Mouse (Mus musculus) forebrain, embryonic 15.5 days (tissue): ENCODE data around the gene Trim9. TPM values are rescaled to one million over a fixed set of nuclear protein-coding genes. Genes with fewer than 3 reads are reported as not detected.

Experiments
- ATAC-seq: fragments of 200-750 bp; cut with Nextera tagmentation; replicated peaks from 2 replicates; pipeline ENCODE4 v1.8.0; 2017; ENCODE audit warnings: mild to moderate bottlenecking, moderate TSS enrichment, moderate library complexity
- H3K27ac ChIP-seq: fragments of 300-500 bp; sonication (generic); replicated peaks from 2 replicates; pipeline ENCODE4 v1.5.1; 2015; ENCODE audit warnings: mild to moderate bottlenecking, inconsistent platforms
- H3K27me3 ChIP-seq: fragments of 300-500 bp; sonication (generic); 2 replicates; pipeline ENCODE4 v1.6.1; 2015; ENCODE audit warnings: inconsistent platforms
- H3K36me3 ChIP-seq: fragments of 300-500 bp; sonication (generic); 2 replicates; pipeline ENCODE4 v1.6.1; 2015; ENCODE audit warnings: mild to moderate bottlenecking, inconsistent platforms
- H3K4me1 ChIP-seq: fragments of 300-500 bp; sonication (generic); 2 replicates; pipeline ENCODE4 v1.6.1; 2015; ENCODE audit warnings: inconsistent platforms
- H3K4me2 ChIP-seq: fragments of 300-500 bp; sonication (generic); replicated peaks from 2 replicates; pipeline ENCODE4 v1.6.1; 2015; ENCODE audit warnings: mild to moderate bottlenecking, inconsistent platforms
- H3K4me3 ChIP-seq: fragments of 300-500 bp; sonication (generic); 2 replicates; pipeline ENCODE4 v1.5.1; 2015; ENCODE audit warnings: mild to moderate bottlenecking, inconsistent platforms
- H3K9ac ChIP-seq: fragments of 300-500 bp; sonication (generic); replicated peaks from 2 replicates; pipeline ENCODE4 v1.6.1; 2015; ENCODE audit warnings: mild to moderate bottlenecking, inconsistent platforms
- H3K9me3 ChIP-seq: fragments of 300-500 bp; sonication (generic); 2 replicates; pipeline ENCODE4 v1.6.1; 2016; ENCODE audit warnings: inconsistent platforms
- WGBS: fragments of 180-500 bp; shearing (Covaris S2); methylation state at CpG from one replicate; pipeline ENCODE4 v1.1.7; 2015; ENCODE audit warnings: mixed read lengths; 5-methylcytosine and 5-hydroxymethylcytosine counted together
- polyA plus RNA-seq: library from polyadenylated mRNA; unstranded; fragments of >200 nt; fragmentation: Nextera tagmentation; extraction: Ambion mirVana; gene quantifications from 2 replicates; pipeline ENCODE4 v1.2.1, GENCODE M21; 2015

The Trim9 gene
- polyA plus RNA-seq, 1 experiment from 2014 or later, result 51.8 TPM

DNA sequence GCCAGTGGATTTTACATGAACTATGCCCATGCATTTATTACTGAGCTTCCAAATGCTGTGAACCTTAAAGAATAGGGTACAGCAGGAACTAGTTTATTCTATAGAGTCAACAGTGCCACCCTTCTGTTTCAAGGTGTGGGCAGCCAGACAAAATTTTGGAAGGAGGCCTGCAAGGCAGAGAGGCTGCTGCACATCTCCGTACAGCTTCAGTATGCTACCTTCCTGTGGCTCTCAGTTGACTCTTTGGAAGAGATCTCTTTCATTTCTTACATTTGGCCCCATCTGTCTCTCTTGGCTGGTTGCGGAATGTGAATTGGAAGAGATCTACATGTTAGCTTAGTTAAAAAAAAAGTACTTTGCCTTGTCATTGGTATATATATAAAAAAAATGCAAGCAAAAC is 66.5 kb downstream of the Trim9 start:
- Histone ChIP-seq H3K27me3 (no peaks in the 10 kb centered on the region), H3K36me3 (0 out of 2 replicates have a peak, but pooled peaks cover 2% of the 10 kb centered on the region), H3K27ac (no peak overlapping the region), H3K4me1 (peaks cover 9% of the 10 kb centered on the region), H3K9me3 (no peaks in the 10 kb centered on the region), H3K4me3 (no peak overlapping the region), H3K4me2 (no peak overlapping the region), H3K9ac (no peak overlapping the region)
- 74% methylated on average over 2 of the region's 2 CpGs for WGBS
- no peak for ATAC-seq

DNA sequence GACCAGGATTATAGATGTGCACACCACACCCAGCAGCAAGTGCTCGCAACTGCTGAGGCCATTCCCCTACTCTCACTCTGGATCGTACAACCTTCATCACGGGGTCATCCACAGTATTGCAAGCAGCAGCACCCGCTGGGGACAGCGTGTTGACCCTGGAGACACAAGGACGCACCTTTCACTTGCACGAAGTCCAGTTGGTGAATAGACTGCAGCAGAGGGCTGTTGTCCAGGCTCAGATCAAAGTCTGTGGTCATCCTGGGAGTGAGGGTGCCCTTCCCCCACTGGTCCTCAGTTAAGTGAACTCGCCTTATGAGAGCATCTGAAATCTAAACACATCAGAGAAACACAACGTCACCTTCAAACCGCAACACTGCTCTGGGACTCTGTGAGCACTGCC is 67.0 kb downstream of the Trim9 start:
- Histone ChIP-seq H3K9me3 (no peaks in the 10 kb centered on the region), H3K9ac (no peak overlapping the region), H3K4me1 (peaks cover 7% of the 10 kb centered on the region), H3K4me2 (no peak overlapping the region), H3K36me3 (0 out of 2 replicates have a peak, but pooled peaks cover 2% of the 10 kb centered on the region), H3K4me3 (no peak overlapping the region), H3K27ac (no peak overlapping the region), H3K27me3 (no peaks in the 10 kb centered on the region)
- 92% methylated on average over 10 of the region's 10 CpGs for WGBS
- ATAC-seq, result no peak

DNA sequence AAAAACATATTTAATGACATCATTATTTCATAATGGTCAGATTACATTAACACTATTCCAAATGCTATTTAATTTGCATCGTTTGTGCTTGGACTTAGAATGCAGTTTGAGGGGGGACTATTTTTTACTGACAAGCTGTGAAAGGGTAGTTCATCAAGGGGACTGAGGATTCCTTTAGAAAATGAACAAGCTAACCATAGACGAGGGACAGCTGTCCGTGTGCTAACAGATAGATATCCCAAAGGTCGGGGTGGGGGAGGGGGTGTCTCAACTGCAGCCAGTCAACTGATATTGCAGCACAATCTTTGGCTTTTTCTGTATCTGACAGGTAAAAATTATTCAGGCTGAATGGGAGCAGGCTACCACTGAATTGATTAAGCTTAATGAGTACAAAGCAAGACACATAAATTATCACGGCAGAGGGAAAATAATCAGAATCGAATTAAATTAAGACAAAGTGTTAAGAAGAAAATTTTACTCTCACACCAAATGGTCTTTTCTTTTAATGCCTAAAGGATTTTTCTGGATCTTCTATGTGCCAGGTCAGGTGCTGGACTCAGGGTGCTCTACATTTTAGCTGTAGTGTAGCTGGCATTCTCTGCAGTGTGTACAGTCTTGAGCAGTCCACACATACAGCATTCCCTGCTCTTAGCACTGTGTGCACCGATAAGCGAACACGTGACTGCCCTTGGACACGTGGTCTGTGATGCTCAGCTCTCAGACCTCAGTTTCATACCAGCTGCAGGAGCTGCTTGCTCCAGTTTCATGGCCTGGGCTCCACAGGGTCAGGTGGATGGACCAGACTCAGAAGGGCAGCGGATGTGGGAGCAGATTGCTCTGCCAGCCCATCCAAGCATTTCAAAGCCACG is 70.1 kb downstream of the Trim9 start:
- Histone ChIP-seq H3K9me3 (no peaks in the 10 kb centered on the region), H3K27me3 (no peaks in the 10 kb centered on the region), H3K36me3 (0 out of 2 replicates have a peak, but pooled peaks cover 2% of the 10 kb centered on the region), H3K4me1 (peaks cover 3% of the 10 kb centered on the region), H3K4me2 (no peak overlapping the region), H3K4me3 (no peak overlapping the region), H3K9ac (no peak overlapping the region), H3K27ac (peak overlapping the region; percentile 79)
- peak; percentile 90 for ATAC-seq
- 50% methylated on average over 12 of the region's 12 CpGs for WGBS

DNA sequence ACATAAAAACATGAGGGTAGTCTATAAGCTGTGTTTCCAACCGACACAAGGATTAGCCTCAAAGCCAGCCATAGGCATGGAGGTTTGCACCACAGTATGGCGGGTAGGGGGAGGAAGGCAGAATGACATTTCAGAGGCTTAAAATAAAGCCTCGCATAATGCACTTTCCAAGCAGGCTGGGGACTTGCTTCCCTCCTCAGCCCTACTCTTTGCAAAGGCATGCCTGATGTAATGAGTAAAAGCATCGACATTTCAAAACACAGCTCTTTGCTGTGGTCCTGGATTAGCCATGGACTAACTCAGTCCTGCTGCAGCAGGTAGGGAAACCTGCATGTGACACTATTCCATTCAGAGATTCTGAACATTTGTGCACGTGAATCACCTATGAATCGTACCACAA is 77.7 kb downstream of the Trim9 start:
- H3K36me3 ChIP-seq, result peaks cover 7% of the 10 kb centered on the region; the same call in 1 of the 2 replicates
- H3K4me1 ChIP-seq, result no peaks in the 10 kb centered on the region
- no peak for ATAC-seq
- 69% methylated on average over 6 of the region's 6 CpGs for WGBS
- H3K4me3 ChIP-seq, result no peak overlapping the region
- H3K27ac ChIP-seq, result no peak overlapping the region
- H3K9me3 ChIP-seq, result no peaks in the 10 kb centered on the region
- H3K9ac ChIP-seq, result no peak overlapping the region
- no peak overlapping the region for H3K4me2 ChIP-seq
- H3K27me3 ChIP-seq, result no peaks in the 10 kb centered on the region

DNA sequence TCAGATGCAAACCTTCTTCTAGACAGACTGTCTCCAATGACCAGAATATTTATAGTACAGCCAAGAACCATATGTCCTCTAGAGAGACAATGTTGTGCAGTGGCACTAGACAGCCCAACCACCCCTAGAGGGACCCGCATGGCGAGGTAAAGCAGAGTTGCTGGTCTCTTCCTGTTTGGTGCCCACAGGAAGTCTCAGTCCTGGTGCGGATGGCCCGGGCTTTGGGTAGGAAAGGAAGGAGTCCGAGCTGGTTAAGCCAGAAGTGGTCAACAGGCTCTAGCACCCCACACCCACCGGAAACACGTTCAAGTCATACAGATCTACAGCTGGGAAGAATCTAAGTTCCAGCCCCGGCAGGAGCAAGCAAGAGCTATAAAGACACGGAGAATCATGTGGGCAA is 80.1 kb downstream of the Trim9 start:
- no peaks in the 10 kb centered on the region for H3K27me3 ChIP-seq
- no peak overlapping the region for H3K4me3 ChIP-seq
- H3K36me3 ChIP-seq, result peaks cover 7% of the 10 kb centered on the region; the same call in 1 of the 2 replicates
- no peak for ATAC-seq
- H3K27ac ChIP-seq, result no peak overlapping the region
- H3K4me2 ChIP-seq, result no peak overlapping the region
- H3K9ac ChIP-seq, result no peak overlapping the region
- H3K4me1 ChIP-seq, result no peaks in the 10 kb centered on the region
- H3K9me3 ChIP-seq, result no peaks in the 10 kb centered on the region
- 89% methylated on average over 9 of the region's 9 CpGs for WGBS

DNA sequence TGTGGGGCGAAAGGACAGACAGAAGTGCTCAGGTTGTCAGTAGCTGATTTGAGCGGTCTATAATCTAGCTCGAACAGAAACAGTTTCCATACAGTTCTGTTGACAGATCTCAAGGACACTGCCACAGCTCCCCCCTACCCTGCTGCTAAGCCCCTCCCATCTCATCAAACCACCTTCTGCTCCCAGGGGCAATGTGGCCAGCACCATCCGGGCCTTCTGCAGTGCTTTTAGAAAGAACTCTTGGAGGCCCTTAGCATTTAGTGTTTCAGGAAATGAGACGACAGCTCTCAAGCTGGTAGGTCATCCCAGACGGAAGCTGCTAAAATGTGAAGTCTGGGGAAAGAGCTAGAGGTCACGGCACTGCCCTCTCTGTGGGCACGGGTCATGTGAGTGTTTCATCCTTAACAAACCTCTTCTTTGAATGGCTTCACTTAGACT is 80.9 kb downstream of the Trim9 start:
- H3K4me1 ChIP-seq, result no peaks in the 10 kb centered on the region
- WGBS, result 63% methylated on average over 8 of the region's 8 CpGs

DNA sequence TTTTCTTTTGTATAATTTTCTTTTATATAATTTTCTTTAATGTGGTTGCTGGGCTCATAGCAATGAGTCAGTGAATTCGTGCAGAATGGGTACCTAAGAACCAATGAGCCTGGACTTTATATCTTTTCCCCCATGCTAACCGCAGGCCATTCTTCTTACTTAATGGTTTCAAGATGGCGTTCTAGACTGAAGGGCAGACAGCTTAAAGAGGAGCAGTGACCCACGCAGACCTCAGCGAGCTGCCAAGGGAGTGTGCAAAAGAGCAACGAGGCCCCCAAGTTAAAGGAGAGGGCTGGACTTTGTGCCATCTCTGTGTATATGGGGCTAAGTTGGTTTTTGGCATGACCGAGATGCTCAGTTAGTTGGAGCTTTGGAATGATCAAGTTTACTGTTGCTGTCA is 83.7 kb downstream of the Trim9 start:
- ATAC-seq, result no peak
- Histone ChIP-seq H3K4me3 (no peak overlapping the region), H3K4me2 (no peak overlapping the region), H3K4me1 (no peaks in the 10 kb centered on the region), H3K27ac (no peak overlapping the region), H3K36me3 (peaks cover 7% of the 10 kb centered on the region; the same call in 1 of the 2 replicates), H3K9me3 (no peaks in the 10 kb centered on the region), H3K27me3 (no peaks in the 10 kb centered on the region), H3K9ac (no peak overlapping the region)
- WGBS, result 40% methylated on average over 7 of the region's 7 CpGs

More for the DNA sequence above, 80.9 kb downstream of the Trim9 start:
- no peaks in the 10 kb centered on the region for H3K27me3 ChIP-seq
- H3K4me3 ChIP-seq, result no peak overlapping the region
- H3K36me3 ChIP-seq, result peaks cover 7% of the 10 kb centered on the region; the same call in 1 of the 2 replicates
- no peak overlapping the region for H3K9ac ChIP-seq
- no peak for ATAC-seq
- H3K27ac ChIP-seq, result no peak overlapping the region
- no peak overlapping the region for H3K4me2 ChIP-seq
- H3K9me3 ChIP-seq, result no peaks in the 10 kb centered on the region

DNA sequence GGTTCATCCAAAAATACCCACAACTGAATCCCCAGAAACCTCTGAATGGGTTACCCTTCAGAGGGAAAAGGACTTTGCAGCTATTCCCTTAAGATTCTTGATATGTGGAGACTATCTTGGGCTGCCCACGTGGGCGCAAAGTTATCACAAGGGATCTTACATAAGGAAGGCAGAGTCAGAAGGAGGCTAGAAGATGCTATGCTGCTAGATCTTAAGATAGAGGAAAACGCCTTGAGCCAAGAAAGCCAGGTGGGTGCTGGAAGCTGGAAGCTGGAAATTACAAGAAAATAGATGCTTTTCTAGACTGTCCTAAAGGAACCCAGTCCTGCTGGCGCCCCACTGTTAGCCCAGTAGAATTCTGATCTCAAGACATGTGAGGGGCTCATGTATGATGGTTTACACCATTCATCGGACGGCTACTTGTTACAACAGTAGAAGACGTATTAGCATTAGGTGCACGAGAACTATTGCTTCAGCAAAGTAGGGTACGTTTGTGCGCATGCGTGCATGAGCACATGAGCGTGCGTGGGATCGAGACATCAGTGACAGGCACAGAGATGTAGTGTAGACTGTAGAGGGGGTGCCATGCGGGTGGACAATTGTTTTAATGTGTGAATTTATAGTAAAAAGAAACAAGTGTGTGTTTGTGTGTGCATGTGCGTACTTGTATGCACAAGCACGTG is 85.0 kb downstream of the Trim9 start:
- ATAC-seq, result no peak
- WGBS, result 94% methylated on average over 17 of the region's 17 CpGs
- no peak overlapping the region for H3K27ac ChIP-seq
- H3K9ac ChIP-seq, result no peak overlapping the region
- H3K4me2 ChIP-seq, result no peak overlapping the region
- no peaks in the 10 kb centered on the region for H3K4me1 ChIP-seq
- no peaks in the 10 kb centered on the region for H3K9me3 ChIP-seq
- H3K27me3 ChIP-seq, result no peaks in the 10 kb centered on the region
- no peaks in the 10 kb centered on the region for H3K36me3 ChIP-seq
- no peak overlapping the region for H3K4me3 ChIP-seq

DNA sequence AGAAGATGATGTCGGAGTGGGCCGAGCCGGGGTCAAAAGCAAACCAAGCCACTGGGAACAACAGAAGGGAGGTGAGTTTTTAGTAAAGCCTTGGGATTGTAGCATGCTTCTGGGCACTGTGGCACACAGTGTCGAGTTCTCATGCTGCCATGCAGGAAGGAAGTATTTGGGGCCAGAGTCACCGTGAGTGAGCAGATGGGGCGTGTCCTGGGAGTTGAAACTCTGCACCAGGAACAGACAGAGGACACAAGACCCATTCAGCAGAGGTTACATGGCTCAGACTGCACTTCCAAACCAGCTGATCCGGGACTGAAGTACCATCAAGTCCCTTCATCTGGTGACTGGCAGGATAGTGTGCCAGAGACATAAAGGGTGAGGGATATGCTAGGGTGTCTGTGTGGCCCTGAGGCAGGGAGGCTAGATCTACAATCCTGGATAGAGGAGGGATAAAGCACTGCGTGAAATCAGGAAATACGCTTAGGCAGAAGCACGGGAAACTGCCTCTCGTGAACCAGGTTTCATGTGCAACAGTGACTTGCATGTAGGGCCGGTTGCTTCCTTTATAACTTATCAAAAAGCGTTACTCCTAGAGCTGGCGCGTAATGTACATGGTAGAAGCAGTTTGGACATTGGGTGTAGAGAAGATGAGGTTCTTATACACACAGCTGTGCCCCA is 96.1 kb downstream of the Trim9 start:
- no peak for ATAC-seq
- H3K9me3 ChIP-seq, result no peaks in the 10 kb centered on the region

DNA sequence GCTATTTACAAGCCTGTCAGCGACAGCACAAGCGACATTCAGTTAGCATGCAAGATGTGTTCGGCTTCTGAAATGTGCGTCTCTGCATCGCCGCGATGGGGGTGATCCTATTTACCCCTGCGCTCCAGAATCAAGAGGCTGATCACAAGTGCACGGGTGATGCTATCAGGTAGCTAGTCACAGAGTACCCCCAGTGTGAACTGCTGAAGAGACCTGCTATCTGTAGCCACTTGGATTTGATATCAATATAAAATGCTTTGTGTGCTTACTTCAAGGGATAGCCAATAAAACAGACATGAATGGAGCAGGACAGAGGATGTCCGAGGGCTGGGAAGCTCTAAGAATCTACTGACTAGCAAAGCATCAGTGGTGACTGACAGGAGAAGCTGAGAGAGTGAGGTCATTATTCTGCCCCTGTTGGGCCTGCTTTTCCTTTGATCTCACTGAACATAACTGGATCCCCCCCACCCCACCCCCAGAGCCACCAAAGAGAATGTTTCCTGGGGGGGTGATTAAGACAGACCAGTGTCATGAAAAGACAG is 97.7 kb downstream of the Trim9 start:
- no peak for ATAC-seq
- WGBS, result 74% methylated on average over 10 of the region's 10 CpGs
- H3K4me3 ChIP-seq, result no peak overlapping the region

More for the DNA sequence above, 96.1 kb downstream of the Trim9 start:
- Histone ChIP-seq H3K9ac (no peak overlapping the region), H3K27me3 (no peaks in the 10 kb centered on the region), H3K27ac (0 out of 2 replicates have a peak overlapping the region, but pooled peaks have one; percentile 2), H3K4me1 (peaks cover 12% of the 10 kb centered on the region), H3K36me3 (no peaks in the 10 kb centered on the region), H3K4me3 (no peak overlapping the region), H3K4me2 (no peak overlapping the region)
- WGBS, result 90% methylated on average over 15 of the region's 15 CpGs

DNA sequence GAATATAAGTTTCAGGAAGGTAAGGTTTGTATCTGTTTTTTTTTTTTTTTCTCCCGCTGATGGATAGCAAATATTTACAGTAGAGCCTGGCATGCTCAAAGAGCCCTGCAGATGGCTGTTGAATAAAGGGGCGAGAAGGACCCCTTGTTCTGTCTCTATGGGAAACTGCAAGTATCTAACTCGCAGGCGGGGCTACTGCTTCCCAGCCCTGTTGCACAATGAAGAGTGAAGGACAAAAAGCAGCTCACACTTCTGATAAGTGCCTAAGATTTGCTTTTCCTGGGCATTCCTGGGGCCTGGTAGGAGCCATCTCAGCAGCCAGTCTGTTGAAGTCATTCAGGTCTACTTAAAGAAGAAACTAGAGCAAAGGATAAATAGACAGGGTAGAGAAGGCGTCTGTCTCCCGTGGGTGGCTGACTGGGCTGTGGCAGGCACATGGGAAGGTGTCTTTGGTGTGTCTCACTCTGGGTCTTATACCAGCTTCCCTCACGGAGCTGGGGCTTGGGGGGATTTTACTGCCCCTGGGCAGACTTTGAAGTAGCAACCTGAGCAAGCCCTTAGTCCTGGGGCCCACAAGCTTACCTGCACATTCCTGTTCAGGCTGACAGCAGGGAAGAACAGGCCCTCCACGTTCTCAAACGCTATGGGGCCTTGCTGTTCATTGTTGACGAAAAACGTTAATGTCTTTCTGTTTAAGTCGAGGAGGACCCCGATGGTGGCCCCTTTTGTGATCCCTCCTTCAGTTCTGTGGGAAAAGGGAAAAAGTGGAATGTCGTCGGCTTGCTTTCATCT is 99.5 kb downstream of the Trim9 start:
- Histone ChIP-seq H3K4me3 (no peak overlapping the region), H3K9me3 (no peaks in the 10 kb centered on the region), H3K9ac (no peak overlapping the region), H3K27me3 (no peaks in the 10 kb centered on the region), H3K4me1 (peaks cover 13% of the 10 kb centered on the region), H3K27ac (peak overlapping the region; percentile 40), H3K36me3 (no peaks in the 10 kb centered on the region), H3K4me2 (no peak overlapping the region)
- WGBS, result 29% methylated on average over 15 of the region's 15 CpGs
- peak; percentile 62; the same call in 1 of the 2 replicates for ATAC-seq

More for the DNA sequence above, 97.7 kb downstream of the Trim9 start:
- no peaks in the 10 kb centered on the region for H3K27me3 ChIP-seq
- H3K9ac ChIP-seq, result no peak overlapping the region
- H3K4me2 ChIP-seq, result no peak overlapping the region
- peaks cover 12% of the 10 kb centered on the region for H3K4me1 ChIP-seq
- no peaks in the 10 kb centered on the region for H3K36me3 ChIP-seq
- no peaks in the 10 kb centered on the region for H3K9me3 ChIP-seq
- 0 out of 2 replicates have a peak overlapping the region, but pooled peaks have one; percentile 0 for H3K27ac ChIP-seq
